Mouse (Mus musculus) heart, embryonic 15.5 days (tissue): ENCODE measurements around the gene Cyb5r4. TPM values are rescaled to one million over a fixed set of nuclear protein-coding genes. Genes with fewer than 3 reads are reported as not detected.

Source experiments
- ATAC-seq: fragments of 200-750 bp; cut with Nextera tagmentation; replicated peaks from 2 replicates; pipeline ENCODE4 v1.8.0; 2017; ENCODE audit warnings: low read depth, moderate TSS enrichment; ENCODE audit not compliant: insufficient number of reproducible peaks, insufficient read depth, low FRiP score
- H3K27ac ChIP-seq: fragments of 300-500 bp; sonication (generic); 2 replicates; pipeline ENCODE4 v1.5.1; 2015; ENCODE audit warnings: mild to moderate bottlenecking, inconsistent platforms
- H3K27me3 ChIP-seq: fragments of 300-500 bp; sonication (generic); 2 replicates; pipeline ENCODE4 v1.6.1; 2015; ENCODE audit warnings: inconsistent platforms
- H3K36me3 ChIP-seq: fragments of 300-500 bp; sonication (generic); 2 replicates; pipeline ENCODE4 v1.6.1; 2015; ENCODE audit warnings: mild to moderate bottlenecking, inconsistent platforms
- H3K4me1 ChIP-seq: fragments of 300-500 bp; sonication (generic); replicated peaks from 2 replicates; pipeline ENCODE4 v1.6.1; 2015; ENCODE audit warnings: inconsistent platforms
- H3K4me2 ChIP-seq: fragments of 300-500 bp; sonication (generic); 2 replicates; pipeline ENCODE4 v1.6.1; 2015; ENCODE audit warnings: inconsistent platforms, mild to moderate bottlenecking, moderate library complexity
- H3K4me3 ChIP-seq: fragments of 300-500 bp; sonication (generic); 2 replicates; pipeline ENCODE4 v1.5.1; 2015; ENCODE audit warnings: mild to moderate bottlenecking, inconsistent platforms
- H3K9ac ChIP-seq: fragments of 300-500 bp; sonication (generic); 2 replicates; pipeline ENCODE4 v1.6.1; 2015; ENCODE audit warnings: mild to moderate bottlenecking, inconsistent platforms
- H3K9me3 ChIP-seq: fragments of 300-500 bp; sonication (generic); replicated peaks from 2 replicates; pipeline ENCODE4 v1.6.1; 2016; ENCODE audit warnings: inconsistent platforms
- WGBS: fragments of 180-500 bp; shearing (Covaris S2); methylation state at CpG from one replicate; pipeline ENCODE4 v1.1.7; 2015; ENCODE audit warnings: mixed read lengths; 5-methylcytosine and 5-hydroxymethylcytosine counted together
- polyA plus RNA-seq: library from polyadenylated mRNA; unstranded; fragments of >200 nt; fragmentation: Nextera tagmentation; extraction: Ambion mirVana; gene quantifications from 2 replicates; pipeline ENCODE4 v1.2.1, GENCODE M21; 2015

Gene Cyb5r4
- polyA plus RNA-seq, 1 experiment from 2014 or later: 46.6 TPM

- Histone ChIP-seq H3K4me2 (no peak overlapping the region), H3K27me3 (no peaks in the 10 kb centered on the region), H3K9ac (no peak overlapping the region), H3K27ac (no peak overlapping the region), H3K36me3 (no peaks in the 10 kb centered on the region), H3K9me3 (no peaks in the 10 kb centered on the region), H3K4me3 (no peak overlapping the region), H3K4me1 (peaks cover 3% of the 10 kb centered on the region; the same call in 1 of the 2 replicates)
- ATAC-seq: no peak
Observed at GRCm38 (mm10) chr9:86989822-86990221, 32.0 kb upstream of the Cyb5r4 start.

GRCm38 (mm10) chr9:86991758-86992157 is 30.1 kb upstream of the Cyb5r4 start:
- H3K4me2 ChIP-seq: no peak overlapping the region
- ATAC-seq: no peak
- WGBS: 48% methylated on average over 8 of the region's 8 CpGs

GRCm38 (mm10) chr9:86997046-86997691 is 24.6 kb upstream of the Cyb5r4 start:
- no peak overlapping the region for H3K27ac ChIP-seq
- H3K9me3 ChIP-seq: no peaks in the 10 kb centered on the region
- ATAC-seq: no peak
- H3K9ac ChIP-seq: no peak overlapping the region
- no peaks in the 10 kb centered on the region for H3K27me3 ChIP-seq
- 58% methylated on average over 3 of the region's 3 CpGs for WGBS
- H3K4me3 ChIP-seq: no peak overlapping the region
- H3K36me3 ChIP-seq: no peaks in the 10 kb centered on the region
- no peaks in the 10 kb centered on the region for H3K4me1 ChIP-seq
- no peak overlapping the region for H3K4me2 ChIP-seq

More at GRCm38 (mm10) chr9:86991758-86992157, 30.1 kb upstream of the Cyb5r4 start:
- H3K27me3 ChIP-seq: no peaks in the 10 kb centered on the region
- H3K4me3 ChIP-seq: no peak overlapping the region
- no peak overlapping the region for H3K9ac ChIP-seq
- H3K9me3 ChIP-seq: no peaks in the 10 kb centered on the region
- no peak overlapping the region for H3K27ac ChIP-seq
- H3K36me3 ChIP-seq: no peaks in the 10 kb centered on the region
- peaks cover 3% of the 10 kb centered on the region; the same call in 1 of the 2 replicates for H3K4me1 ChIP-seq

- WGBS: 48% methylated on average over 2 of the region's 2 CpGs
- no peaks in the 10 kb centered on the region for H3K27me3 ChIP-seq
- H3K27ac ChIP-seq: no peak overlapping the region
- H3K9ac ChIP-seq: no peak overlapping the region
- H3K4me3 ChIP-seq: no peak overlapping the region
- H3K4me2 ChIP-seq: no peak overlapping the region
- no peaks in the 10 kb centered on the region for H3K36me3 ChIP-seq
- H3K4me1 ChIP-seq: peaks cover 5% of the 10 kb centered on the region
- H3K9me3 ChIP-seq: no peaks in the 10 kb centered on the region
- ATAC-seq: no peak
Observed at GRCm38 (mm10) chr9:86999956-87000582, 21.7 kb upstream of the Cyb5r4 start.

- no peaks in the 10 kb centered on the region for H3K27me3 ChIP-seq
- ATAC-seq: peak; percentile 20; the same call in 1 of the 2 replicates
- no peak overlapping the region for H3K9ac ChIP-seq
- no peak overlapping the region for H3K4me2 ChIP-seq
- peaks cover 11% of the 10 kb centered on the region for H3K4me1 ChIP-seq
- peak overlapping the region; percentile 82 for H3K27ac ChIP-seq
- WGBS: 49% methylated on average over 6 of the region's 6 CpGs
- no peaks in the 10 kb centered on the region for H3K9me3 ChIP-seq
- H3K36me3 ChIP-seq: no peaks in the 10 kb centered on the region
- H3K4me3 ChIP-seq: no peak overlapping the region
Observed at GRCm38 (mm10) chr9:87004701-87005434, 16.9 kb upstream of the Cyb5r4 start.

GRCm38 (mm10) chr9:87005435-87005779 is 16.4 kb upstream of the Cyb5r4 start:
- H3K27ac ChIP-seq: peak overlapping the region; percentile 82
- peak overlapping the region; percentile 33 for H3K4me2 ChIP-seq
- 5% methylated on average over 5 of the region's 5 CpGs for WGBS
- no peak overlapping the region for H3K4me3 ChIP-seq
- H3K4me1 ChIP-seq: peaks cover 11% of the 10 kb centered on the region
- ATAC-seq: peak; percentile 86
- no peak overlapping the region for H3K9ac ChIP-seq
- H3K27me3 ChIP-seq: no peaks in the 10 kb centered on the region
- no peaks in the 10 kb centered on the region for H3K36me3 ChIP-seq
- H3K9me3 ChIP-seq: no peaks in the 10 kb centered on the region

GRCm38 (mm10) chr9:87008507-87008906 is 13.3 kb upstream of the Cyb5r4 start:
- Histone ChIP-seq H3K4me2 (no peak overlapping the region), H3K4me3 (no peak overlapping the region), H3K27ac (no peak overlapping the region), H3K4me1 (peaks cover 11% of the 10 kb centered on the region), H3K9me3 (no peaks in the 10 kb centered on the region), H3K27me3 (peaks cover 5% of the 10 kb centered on the region; the same call in 1 of the 2 replicates), H3K9ac (no peak overlapping the region), H3K36me3 (no peaks in the 10 kb centered on the region)
- WGBS: 63% methylated on average over 6 of the region's 6 CpGs
- ATAC-seq: no peak

- Histone ChIP-seq H3K4me2 (no peak overlapping the region), H3K9ac (no peak overlapping the region), H3K4me3 (no peak overlapping the region), H3K4me1 (peaks cover 11% of the 10 kb centered on the region), H3K27me3 (peaks cover 6% of the 10 kb centered on the region), H3K9me3 (no peaks in the 10 kb centered on the region), H3K27ac (no peak overlapping the region), H3K36me3 (no peaks in the 10 kb centered on the region)
- no peak for ATAC-seq
- 97% methylated on average over 1 of the region's 1 CpGs for WGBS
Observed at GRCm38 (mm10) chr9:87008919-87009318, 12.9 kb upstream of the Cyb5r4 start.

GRCm38 (mm10) chr9:87015288-87015937 is 6.4 kb upstream of the Cyb5r4 start, which contains the start of gene Ripply2:
Gene Ripply2, plus strand, starts transcription at chr9:87015537.
- Histone ChIP-seq H3K4me2 (peak within 1 kb of the TSS; percentile 94), H3K27ac (no peak within 1 kb of the TSS), H3K4me3 (peak within 1 kb of the TSS; percentile 60), H3K27me3 (peaks cover 47% of the 10 kb centered on the region), H3K36me3 (no peaks in the 10 kb centered on the region), H3K9ac (peak within 1 kb of the TSS; percentile 45), H3K4me1 (peaks cover 10% of the 10 kb centered on the region; the same call in 1 of the 2 replicates), H3K9me3 (no peaks in the 10 kb centered on the region)
- peak; percentile 53; the same call in 1 of the 2 replicates for ATAC-seq
- under 1% methylated on average over 71 of the region's 71 CpGs for WGBS

- peak overlapping the region; percentile 60 for H3K4me3 ChIP-seq
- peaks cover 10% of the 10 kb centered on the region; the same call in 1 of the 2 replicates for H3K4me1 ChIP-seq
- no peaks in the 10 kb centered on the region for H3K36me3 ChIP-seq
- H3K4me2 ChIP-seq: peak overlapping the region; percentile 94
- H3K9me3 ChIP-seq: no peaks in the 10 kb centered on the region
- peaks cover 47% of the 10 kb centered on the region for H3K27me3 ChIP-seq
- 8% methylated on average over 10 of the region's 10 CpGs for WGBS
- no peak overlapping the region for H3K27ac ChIP-seq
- H3K9ac ChIP-seq: no peak overlapping the region
- ATAC-seq: peak; percentile 39; the same call in 1 of the 2 replicates
Observed at GRCm38 (mm10) chr9:87015938-87016294, 5.9 kb upstream of the Cyb5r4 start.

- H3K27ac ChIP-seq: no peak overlapping the region
- no peak overlapping the region for H3K9ac ChIP-seq
- H3K4me3 ChIP-seq: no peak overlapping the region
- H3K4me1 ChIP-seq: peaks cover 10% of the 10 kb centered on the region
- no peaks in the 10 kb centered on the region for H3K9me3 ChIP-seq
- no peaks in the 10 kb centered on the region for H3K27me3 ChIP-seq
- ATAC-seq: no peak
- WGBS: 48% methylated on average over 6 of the region's 6 CpGs
- peaks cover 3% of the 10 kb centered on the region; the same call in 1 of the 2 replicates for H3K36me3 ChIP-seq
- H3K4me2 ChIP-seq: no peak overlapping the region
Observed at GRCm38 (mm10) chr9:87025764-87026163, 4.0 kb downstream of the Cyb5r4 start.
